Mouse (Mus musculus) lung, postnatal 0 days (tissue): ENCODE measurements around the gene Adamtsl3.

Source experiments
- CTCF ChIP-seq: IDR thresholded peaks from 2 replicates; pipeline ENCODE4 v1.5.1; 2016; ENCODE audit warnings: antibody characterized with exemption, mild to moderate bottlenecking
- EP300 ChIP-seq: IDR thresholded peaks from 2 replicates; pipeline ENCODE4 v1.6.1; 2016; ENCODE audit warnings: antibody characterized with exemption, mild to moderate bottlenecking, control low read depth

GRCm38 (mm10) chr7:82308398-82308797 is 27.1 kb upstream of the Adamtsl3 start:
- TF ChIP-seq CTCF = no peak
- no peak for TF ChIP-seq EP300
